Mouse (Mus musculus): Measurements from ENCODE around the gene Nptxr. TPM values are rescaled to one million over a fixed set of nuclear protein-coding genes. Genes with fewer than 3 reads are reported as not detected.

The Nptxr gene
- polyA plus RNA-seq (2015; fragmentation: Nextera tagmentation; extraction: Ambion mirVana) = 4.5 and 4.8 TPM in 2 replicates

- no peaks in the 10 kb centered on the region for H3K36me3 ChIP-seq
- no peaks in the 10 kb centered on the region for H3K9me3 ChIP-seq
- ATAC-seq (ENCODE audit: insufficient read depth, low FRiP score, low read depth) = peak; percentile 77
- peaks cover 65% of the 10 kb centered on the region for H3K27me3 ChIP-seq (replicated peaks)
- peak within 1 kb of the TSS; percentile 96 for H3K4me2 ChIP-seq
- under 1% methylated on average over 87 of the region's 91 CpGs for WGBS
- H3K4me3 ChIP-seq (replicated peaks) = peak within 1 kb of the TSS; percentile 64
- peaks cover 17% of the 10 kb centered on the region; the same call in 1 of the 2 replicates for H3K4me1 ChIP-seq
- H3K27ac ChIP-seq = no peak within 1 kb of the TSS
- peak within 1 kb of the TSS; percentile 39 for H3K9ac ChIP-seq
Observed at GRCm38 (mm10) chr15:79804352-79805071, at the start of gene Nptxr. Gene Nptxr, minus strand, starts transcription at chr15:79804766.

GRCm38 (mm10) chr15:79850143-79850542 lies 45.6 kb upstream of the Nptxr start:
- no peaks in the 10 kb centered on the region for H3K9me3 ChIP-seq
- WGBS = 91% methylated on average over 2 of the region's 2 CpGs

GRCm38 (mm10) chr15:79847100-79847499 lies 42.5 kb upstream of the Nptxr start:
- H3K36me3 ChIP-seq = no peaks in the 10 kb centered on the region
- H3K27ac ChIP-seq = peak overlapping the region; percentile 49; the same call in 1 of the 2 replicates
- no peak overlapping the region for H3K9ac ChIP-seq
- ATAC-seq (ENCODE audit: insufficient read depth, low FRiP score, low read depth) = peak; percentile 82
- 32% methylated on average over 5 of the region's 5 CpGs for WGBS
- H3K9me3 ChIP-seq = no peaks in the 10 kb centered on the region
- peaks cover 7% of the 10 kb centered on the region; the same call in 1 of the 2 replicates for H3K4me1 ChIP-seq
- no peaks in the 10 kb centered on the region for H3K27me3 ChIP-seq (replicated peaks)
- no peak overlapping the region for H3K4me2 ChIP-seq
- no peak overlapping the region for H3K4me3 ChIP-seq (replicated peaks)

More at GRCm38 (mm10) chr15:79850143-79850542, 45.6 kb upstream of the Nptxr start:
- no peak for ATAC-seq (ENCODE audit: insufficient read depth, low FRiP score, low read depth)
- no peak overlapping the region for H3K27ac ChIP-seq
- no peak overlapping the region for H3K4me3 ChIP-seq (replicated peaks)
- no peak overlapping the region for H3K4me2 ChIP-seq
- no peaks in the 10 kb centered on the region for H3K36me3 ChIP-seq
- H3K9ac ChIP-seq = no peak overlapping the region
- H3K27me3 ChIP-seq (replicated peaks) = no peaks in the 10 kb centered on the region
- peaks cover 7% of the 10 kb centered on the region; the same call in 1 of the 2 replicates for H3K4me1 ChIP-seq

- WGBS = 60% methylated on average over 4 of the region's 4 CpGs
- H3K4me2 ChIP-seq = no peak overlapping the region
- H3K36me3 ChIP-seq = no peaks in the 10 kb centered on the region
Observed at GRCm38 (mm10) chr15:79845986-79846385, 41.4 kb upstream of the Nptxr start.

GRCm38 (mm10) chr15:79842985-79843384 lies 38.4 kb upstream of the Nptxr start:
- H3K27me3 ChIP-seq (replicated peaks) = no peaks in the 10 kb centered on the region

More at GRCm38 (mm10) chr15:79845986-79846385, 41.4 kb upstream of the Nptxr start:
- H3K4me3 ChIP-seq (replicated peaks) = no peak overlapping the region
- H3K9ac ChIP-seq = no peak overlapping the region
- H3K27ac ChIP-seq = no peak overlapping the region
- no peaks in the 10 kb centered on the region for H3K27me3 ChIP-seq (replicated peaks)
- H3K9me3 ChIP-seq = no peaks in the 10 kb centered on the region
- no peak for ATAC-seq (ENCODE audit: insufficient read depth, low FRiP score, low read depth)
- peaks cover 7% of the 10 kb centered on the region; the same call in 1 of the 2 replicates for H3K4me1 ChIP-seq

GRCm38 (mm10) chr15:79840281-79840680 lies 35.7 kb upstream of the Nptxr start:
- H3K4me1 ChIP-seq = 0 out of 2 replicates have a peak, but pooled peaks cover 2% of the 10 kb centered on the region
- H3K9ac ChIP-seq = no peak overlapping the region
- no peaks in the 10 kb centered on the region for H3K36me3 ChIP-seq
- no peak for ATAC-seq (ENCODE audit: insufficient read depth, low FRiP score, low read depth)
- H3K27ac ChIP-seq = no peak overlapping the region
- 57% methylated on average over 2 of the region's 2 CpGs for WGBS
- no peak overlapping the region for H3K4me3 ChIP-seq (replicated peaks)
- no peaks in the 10 kb centered on the region for H3K9me3 ChIP-seq
- no peak overlapping the region for H3K4me2 ChIP-seq
- no peaks in the 10 kb centered on the region for H3K27me3 ChIP-seq (replicated peaks)

More at GRCm38 (mm10) chr15:79842985-79843384, 38.4 kb upstream of the Nptxr start:
- Histone ChIP-seq H3K9me3 (no peaks in the 10 kb centered on the region), H3K9ac (no peak overlapping the region), H3K27ac (no peak overlapping the region), H3K4me1 (peaks cover 7% of the 10 kb centered on the region; the same call in 1 of the 2 replicates), H3K36me3 (no peaks in the 10 kb centered on the region), H3K4me3 (replicated peaks) (no peak overlapping the region), H3K4me2 (no peak overlapping the region)
- ATAC-seq (ENCODE audit: insufficient read depth, low FRiP score, low read depth) = no peak
- WGBS = 90% methylated on average over 3 of the region's 3 CpGs

GRCm38 (mm10) chr15:79834881-79835260 lies 30.3 kb upstream of the Nptxr start:
- no peak overlapping the region for H3K4me3 ChIP-seq (replicated peaks)
- H3K9ac ChIP-seq = no peak overlapping the region
- no peaks in the 10 kb centered on the region for H3K9me3 ChIP-seq
- peak overlapping the region; percentile 72 for H3K4me2 ChIP-seq
- no peak for ATAC-seq (ENCODE audit: insufficient read depth, low FRiP score, low read depth)
- H3K27me3 ChIP-seq (replicated peaks) = no peaks in the 10 kb centered on the region
- H3K4me1 ChIP-seq = peaks cover 25% of the 10 kb centered on the region
- WGBS = 53% methylated on average over 9 of the region's 9 CpGs
- peak overlapping the region; percentile 88 for H3K27ac ChIP-seq
- no peaks in the 10 kb centered on the region for H3K36me3 ChIP-seq

- WGBS = under 1% methylated on average over 49 of the region's 58 CpGs
- H3K4me1 ChIP-seq = peaks cover 29% of the 10 kb centered on the region
- H3K27me3 ChIP-seq (replicated peaks) = no peaks in the 10 kb centered on the region
- peak within 1 kb of the TSS; percentile 69 for H3K4me3 ChIP-seq (replicated peaks)
- peak within 1 kb of the TSS; percentile 92 for H3K9ac ChIP-seq
- H3K9me3 ChIP-seq = no peaks in the 10 kb centered on the region
- ATAC-seq (ENCODE audit: insufficient read depth, low FRiP score, low read depth) = peak; percentile 91
- H3K4me2 ChIP-seq = peak within 1 kb of the TSS; percentile 72
- no peaks in the 10 kb centered on the region for H3K36me3 ChIP-seq
- peak within 1 kb of the TSS; percentile 88 for H3K27ac ChIP-seq
Observed at GRCm38 (mm10) chr15:79834130-79834880, 29.7 kb upstream of the Nptxr start, which contains the start of the genes Npcd and Cbx6. Gene Npcd, minus strand, starts transcription at chr15:79834237. Gene Cbx6, minus strand, starts transcription at chr15:79834688.

GRCm38 (mm10) chr15:79833251-79834050 lies 28.9 kb upstream of the Nptxr start:
- Histone ChIP-seq H3K27me3 (replicated peaks) (no peaks in the 10 kb centered on the region), H3K27ac (peak overlapping the region; percentile 88), H3K4me1 (peaks cover 36% of the 10 kb centered on the region), H3K36me3 (peaks cover 5% of the 10 kb centered on the region), H3K4me2 (peak overlapping the region; percentile 72), H3K9me3 (no peaks in the 10 kb centered on the region), H3K9ac (peak overlapping the region; percentile 92), H3K4me3 (replicated peaks) (peak overlapping the region; percentile 69)
- peak; percentile 3; the same call in 1 of the 2 replicates for ATAC-seq (ENCODE audit: insufficient read depth, low FRiP score, low read depth)
- under 1% methylated on average over 41 of the region's 41 CpGs for WGBS

- ATAC-seq (ENCODE audit: insufficient read depth, low FRiP score, low read depth) = no peak
- Histone ChIP-seq H3K9ac (no peak overlapping the region), H3K4me3 (replicated peaks) (peak overlapping the region; percentile 69), H3K4me1 (peaks cover 47% of the 10 kb centered on the region), H3K36me3 (peaks cover 16% of the 10 kb centered on the region), H3K9me3 (no peaks in the 10 kb centered on the region), H3K4me2 (peak overlapping the region; percentile 72), H3K27ac (peak overlapping the region; percentile 88), H3K27me3 (replicated peaks) (no peaks in the 10 kb centered on the region)
- WGBS = 31% methylated on average over 18 of the region's 18 CpGs
Observed at GRCm38 (mm10) chr15:79832064-79832900, 27.7 kb upstream of the Nptxr start.
